Mouse (Mus musculus) ES-E14 (cell line): ENCODE results near the gene Pla2g16. TPM values are rescaled to one million over a fixed set of nuclear protein-coding genes. Genes with fewer than 3 reads are reported as not detected.

Experiments used
- DNase-seq: peaks from one replicate; pipeline ENCODE4 v3.0.0-alpha.2; 2013; ENCODE audit warnings: low read depth, low spot score
- H3K27ac ChIP-seq: 2 replicates; pipeline ENCODE4 v1.5.1; 2012; ENCODE audit warnings: low read depth, mild to moderate bottlenecking, low read length, moderate library complexity, mixed read lengths; ENCODE audit not compliant: poor library complexity, insufficient read depth, severe bottlenecking
- H3K36me3 ChIP-seq: 2 replicates; pipeline ENCODE4 v1.6.1; 2012; ENCODE audit warnings: mild to moderate bottlenecking, low read length, moderate library complexity, mixed read lengths; ENCODE audit not compliant: control insufficient read depth, poor library complexity, insufficient read depth, severe bottlenecking
- H3K4me1 ChIP-seq, 2 experiments: fragments of 150-350 bp in 1 of 2; sonication (generic) in 1 of 2; 2 replicates each; pipeline ENCODE4 v1.6.1; 2012; ENCODE audit warnings: low read length in 2 of 2, mild to moderate bottlenecking in 1 of 2, mixed read lengths in 1 of 2; ENCODE audit not compliant: control insufficient read depth in 2 of 2, insufficient read depth in 2 of 2, poor library complexity in 1 of 2
- H3K4me3 ChIP-seq, 2 experiments: fragments of 150-350 bp in 1 of 2; sonication (generic) in 1 of 2; 2 replicates each; pipeline ENCODE4 v1.5.1; 2012; ENCODE audit warnings: low read length in 2 of 2, low read depth in 1 of 2, mild to moderate bottlenecking in 1 of 2, mixed read lengths in 1 of 2; ENCODE audit not compliant: insufficient read depth in 1 of 2, poor library complexity in 1 of 2, severe bottlenecking in 1 of 2
- H3K9ac ChIP-seq: 2 replicates; pipeline ENCODE4 v1.6.1; 2012; ENCODE audit warnings: low read depth, mild to moderate bottlenecking, low read length, mixed read lengths; ENCODE audit not compliant: poor library complexity, insufficient read depth, severe bottlenecking
- H3K9me3 ChIP-seq: fragments of 150-350 bp; sonication (generic); 2 replicates; pipeline ENCODE4 v1.6.1; 2012; ENCODE audit warnings: low read depth, mild to moderate bottlenecking, low read length; ENCODE audit not compliant: control insufficient read depth, insufficient read depth
- CHD2 ChIP-seq: IDR thresholded peaks from 2 replicates; pipeline ENCODE4 v1.6.1; 2014; ENCODE audit warnings: mild to moderate bottlenecking, low read depth, low read length, inconsistent platforms
- HCFC1 ChIP-seq: IDR thresholded peaks from 2 replicates; pipeline ENCODE4 v1.6.1; 2012; ENCODE audit warnings: low read length, inconsistent platforms, borderline replicate concordance; ENCODE audit not compliant: insufficient read depth
- MAFK ChIP-seq: IDR thresholded peaks from 2 replicates; pipeline ENCODE4 v1.6.1; 2014; ENCODE audit warnings: mild to moderate bottlenecking, low read depth, low read length, inconsistent platforms; ENCODE audit not compliant: insufficient read depth
- ZC3H11A ChIP-seq: IDR thresholded peaks from 2 replicates; pipeline ENCODE4 v1.6.1; 2012; ENCODE audit warnings: low read depth, mild to moderate bottlenecking, inconsistent platforms, low read length, borderline replicate concordance
- ZNF384 ChIP-seq: IDR thresholded peaks from 2 replicates; pipeline ENCODE4 v1.6.1; 2012; ENCODE audit warnings: low read depth, low read length, inconsistent platforms
- in situ Hi-C, 2 experiments: fragments of 600-800 bp; cut with MboI; formaldehyde crosslinking; loops; one replicate each; pipeline ENCODE4 v1.15.1; 2025; ENCODE audit warnings: low sequenced_read_pairs in 2 of 2, inconsistent platforms in 1 of 2; ENCODE audit not compliant: unreplicated experiment in 2 of 2
- total RNA-seq: library from RNA; depleted of rRNA; stranded (reverse); fragments of 300-350 nt; gene quantifications from 2 replicates; pipeline ENCODE4 v1.2.3, GENCODE M21; 2012

Pla2g16 gene
- total RNA-seq, 1 experiment: 8.3 TPM

DNA sequence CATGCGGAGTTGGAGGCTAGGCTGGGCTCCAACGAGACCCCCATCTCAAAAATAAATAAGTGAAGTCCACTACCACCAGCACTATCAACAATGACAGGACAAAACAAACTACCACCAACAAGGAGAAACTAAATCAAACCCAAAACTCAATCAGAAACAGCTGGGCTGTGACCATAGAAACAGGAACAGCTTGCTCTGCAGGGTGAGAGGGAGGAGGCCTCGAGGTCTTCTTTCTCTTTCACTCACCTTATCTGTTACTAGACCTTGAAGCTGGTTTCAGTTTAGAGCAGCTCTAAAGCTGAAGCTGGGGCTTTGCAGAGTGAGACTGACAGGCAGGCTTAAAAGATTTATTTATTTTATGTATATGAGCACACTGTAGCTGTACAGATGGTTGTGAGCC is 4.2 kb downstream of the Pla2g16 start:
- TF ChIP-seq ZC3H11A: no peak
- TF ChIP-seq CHD2: no peak
- no peak for TF ChIP-seq HCFC1
- TF ChIP-seq ZNF384: no peak
- no peak for TF ChIP-seq MAFK
- Histone ChIP-seq H3K36me3 (no peaks in the 10 kb centered on the region), H3K4me1 (peaks cover 4 to 6% of the 10 kb centered on the region in 2 experiments; a peak in 3 of 4 replicates), H3K9ac (no peak overlapping the region), H3K27ac (no peak overlapping the region), H3K4me3 (no peak overlapping the region), H3K9me3 (no peaks in the 10 kb centered on the region)
- DNase-seq: no peak
- in situ Hi-C loops: no loop called here

DNA sequence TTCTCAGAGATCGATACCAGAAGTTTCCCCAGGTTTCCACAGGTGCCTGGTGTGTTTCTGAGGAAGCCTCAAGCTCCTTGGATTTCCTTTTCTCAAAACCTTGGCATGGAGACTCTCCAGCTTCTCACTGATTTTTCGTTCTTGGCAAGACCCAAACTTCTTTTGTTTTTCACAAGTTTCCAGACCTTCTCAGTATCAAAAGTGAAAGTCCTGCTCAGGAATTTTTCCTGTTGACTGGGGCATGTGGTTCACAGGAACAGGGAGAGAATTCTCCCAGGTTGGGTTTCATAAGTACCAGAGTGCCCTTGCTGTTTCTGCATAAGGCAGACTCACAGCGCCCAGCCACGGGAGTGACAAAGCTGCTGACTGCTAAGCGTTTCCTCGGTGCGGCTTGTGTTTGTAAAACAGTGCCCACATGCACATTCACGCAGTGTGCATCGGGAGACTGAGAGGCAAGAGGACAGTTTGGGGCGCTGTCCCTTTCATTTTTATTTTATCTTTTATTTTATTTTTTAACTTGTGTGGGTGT is 5.4 kb downstream of the Pla2g16 start:
- Histone ChIP-seq H3K9ac (no peak overlapping the region), H3K36me3 (no peaks in the 10 kb centered on the region), H3K27ac (no peak overlapping the region), H3K4me1 (peaks cover 4 to 6% of the 10 kb centered on the region in 2 experiments; a peak in 3 of 4 replicates), H3K4me3 (no peak overlapping the region), H3K9me3 (no peaks in the 10 kb centered on the region)
- TF ChIP-seq ZC3H11A: no peak
- in situ Hi-C loops: no loop called here
- DNase-seq: no peak

DNA sequence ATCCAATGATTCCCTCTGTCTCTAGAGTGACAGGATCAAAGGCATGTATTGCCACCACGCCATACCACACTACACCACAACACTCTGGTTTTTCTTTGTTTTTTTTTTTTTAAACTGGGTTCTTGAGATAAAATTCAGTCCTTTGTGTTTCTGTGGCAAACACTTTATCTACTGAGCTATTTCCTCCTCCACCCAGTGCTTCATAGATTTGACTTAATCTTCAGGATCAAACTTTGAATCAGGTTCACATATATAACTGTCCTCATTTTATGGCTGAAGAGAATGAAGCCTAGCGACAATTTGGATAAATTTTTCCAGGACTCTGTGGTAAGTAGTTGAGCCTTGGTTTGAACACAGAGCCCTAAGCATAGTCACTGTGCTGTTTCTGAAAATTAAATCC is 6.4 kb downstream of the Pla2g16 start:
- in situ Hi-C loops: no loop called here
- H3K36me3 ChIP-seq: no peaks in the 10 kb centered on the region

DNA sequence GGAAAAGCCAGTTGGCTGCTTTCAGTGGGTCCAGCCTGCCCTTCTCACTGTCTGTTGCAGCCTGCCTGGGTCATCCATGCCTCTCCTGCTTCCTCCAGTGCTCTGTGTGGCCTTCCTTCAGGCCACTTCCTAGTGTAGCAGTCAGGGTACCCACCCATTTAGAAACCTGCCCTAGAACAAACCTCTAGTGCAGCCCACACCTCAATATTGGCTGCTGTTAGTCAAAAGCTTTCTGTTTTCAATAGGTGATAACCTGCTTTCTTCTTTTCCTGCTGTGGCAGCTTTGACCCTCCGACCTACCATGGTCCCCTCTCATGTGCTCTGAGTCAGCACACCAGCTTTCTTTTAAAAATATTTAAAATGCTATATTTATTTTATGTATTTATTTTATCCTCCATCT is 7.2 kb downstream of the Pla2g16 start:
- no peak overlapping the region for H3K27ac ChIP-seq
- no peaks in the 10 kb centered on the region for H3K9me3 ChIP-seq
- no peak for TF ChIP-seq HCFC1
- TF ChIP-seq MAFK: no peak
- TF ChIP-seq CHD2: no peak
- no peak for TF ChIP-seq ZNF384
- no peak for TF ChIP-seq ZC3H11A
- peaks cover 6% of the 10 kb centered on the region in 2 experiments; a peak in 3 of 4 replicates for H3K4me1 ChIP-seq
- in situ Hi-C loops: no loop called here
- no peaks in the 10 kb centered on the region for H3K36me3 ChIP-seq
- no peak for DNase-seq
- no peak overlapping the region for H3K9ac ChIP-seq
- H3K4me3 ChIP-seq: no peak overlapping the region

More for the DNA sequence above, 6.4 kb downstream of the Pla2g16 start:
- Histone ChIP-seq H3K4me1 (peaks cover 6% of the 10 kb centered on the region in 2 experiments; a peak in 3 of 4 replicates), H3K9me3 (no peaks in the 10 kb centered on the region), H3K27ac (no peak overlapping the region), H3K4me3 (no peak overlapping the region), H3K9ac (no peak overlapping the region)
- TF ChIP-seq MAFK (no peak), ZNF384 (no peak)
- DNase-seq: no peak

DNA sequence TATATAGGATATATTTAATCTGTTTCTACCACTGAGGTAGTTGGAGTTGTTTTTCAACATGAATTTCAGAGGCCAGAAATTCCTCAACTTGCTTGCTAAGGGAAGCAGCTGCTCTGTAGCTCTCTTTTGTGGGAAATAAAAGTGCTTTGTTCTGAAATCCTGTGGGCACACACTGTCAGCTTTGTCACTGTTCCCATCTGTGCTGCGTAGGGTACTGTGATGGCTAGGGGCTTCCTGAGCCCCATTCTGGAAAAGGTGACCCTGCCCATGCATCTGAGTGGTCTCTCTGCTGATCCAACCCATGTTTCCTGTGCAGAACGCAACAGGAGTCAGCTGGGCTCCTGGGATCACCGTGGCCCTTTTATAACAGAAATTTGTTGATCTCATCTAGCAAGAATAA is 9.6 kb downstream of the Pla2g16 start:
- no peak for DNase-seq
- no peaks in the 10 kb centered on the region for H3K36me3 ChIP-seq
- no peak overlapping the region for H3K27ac ChIP-seq

More for the DNA sequence above, 9.6 kb downstream of the Pla2g16 start:
- Histone ChIP-seq H3K9me3 (no peaks in the 10 kb centered on the region), H3K4me3 (no peak overlapping the region), H3K4me1 (peaks cover 5 to 6% of the 10 kb centered on the region in 2 experiments; a peak in 3 of 4 replicates), H3K9ac (no peak overlapping the region)
- TF ChIP-seq ZC3H11A (no peak), CHD2 (no peak), MAFK (no peak), ZNF384 (no peak), HCFC1 (no peak)
- in situ Hi-C loops: no loop called here
